Mouse (Mus musculus) embryo, embryonic 10.5 days (tissue): Measurements from ENCODE around the gene Bhmt2.

ENCODE experiments used
- DNase-seq: peaks from one replicate; pipeline ENCODE4 v3.0.0-alpha.2; 2015; ENCODE audit warnings: low spot score

Bhmt2 gene

GRCm38 (mm10) chr13:93674131-93674561 lies at the start of gene Bhmt2, which contains the start of gene Dmgdh:
Gene Bhmt2, minus strand, starts transcription at chr13:93674302.
Gene Dmgdh, plus strand, starts transcription at chr13:93674433.
- no peak for DNase-seq

DNA sequence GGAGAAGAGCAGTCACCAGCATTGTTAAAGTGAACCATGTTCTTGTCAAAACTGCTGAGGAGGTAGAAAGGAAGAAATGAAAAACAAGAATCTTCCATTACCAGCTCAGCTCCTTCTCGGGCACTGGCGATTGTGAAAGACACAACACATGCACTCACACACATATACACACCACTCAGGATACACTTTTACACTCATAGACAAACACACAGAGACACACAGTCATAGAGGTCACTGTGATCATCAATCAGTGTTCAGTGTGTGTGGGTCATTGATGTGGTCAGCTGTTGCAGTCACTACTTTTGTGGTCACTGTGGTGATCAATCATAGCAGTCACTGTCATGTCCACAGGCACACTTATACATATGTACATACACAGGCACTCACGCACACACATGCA lies 49.4 kb upstream of the Bhmt2 start:
- no peak for DNase-seq

GRCm38 (mm10) chr13:93721916-93722315 lies 47.8 kb upstream of the Bhmt2 start:
- DNase-seq, result no peak

GRCm38 (mm10) chr13:93718948-93719347 lies 44.8 kb upstream of the Bhmt2 start:
- DNase-seq, result peak; percentile 88

- DNase-seq, result peak; percentile 50
Observed at GRCm38 (mm10) chr13:93717113-93717512, 43.0 kb upstream of the Bhmt2 start.

GRCm38 (mm10) chr13:93713826-93714225 lies 39.7 kb upstream of the Bhmt2 start:
- no peak for DNase-seq

DNA sequence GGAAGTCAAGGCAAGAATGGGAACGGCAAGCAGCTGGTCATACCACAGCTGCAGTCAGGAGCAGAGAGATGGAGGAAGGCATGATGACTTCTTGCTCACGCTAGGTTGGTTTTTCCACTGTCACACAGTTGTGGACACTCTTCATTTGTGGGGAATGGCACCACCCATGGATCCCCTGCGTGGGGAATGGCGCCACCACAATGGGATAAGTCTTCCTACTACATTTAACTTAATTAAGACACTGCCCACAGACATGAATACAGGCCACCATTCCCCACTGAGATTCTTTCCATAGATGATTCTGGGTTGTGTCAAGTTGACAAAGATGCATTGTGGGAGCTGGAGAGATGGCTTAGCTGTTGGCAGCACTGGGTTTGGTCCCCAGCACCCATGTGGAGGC lies 38.3 kb upstream of the Bhmt2 start:
- no peak for DNase-seq

DNA sequence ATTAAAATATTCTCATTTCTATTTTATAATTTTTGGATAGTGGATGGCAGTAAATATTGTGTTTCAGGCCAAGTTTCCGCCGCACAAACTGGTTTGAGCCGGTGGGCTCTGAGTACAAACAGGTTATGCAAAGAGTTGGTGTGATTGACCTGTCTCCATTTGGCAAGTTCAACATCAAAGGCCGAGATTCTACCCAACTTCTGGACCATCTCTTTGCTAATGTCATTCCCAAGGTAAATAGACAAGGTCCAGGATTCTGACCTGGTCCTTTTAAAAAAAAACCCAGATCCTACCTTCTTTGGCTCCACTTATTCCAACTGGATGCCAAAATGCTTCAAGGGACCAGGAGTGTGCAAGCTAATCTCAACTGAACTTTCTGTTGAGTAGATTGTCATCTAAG lies 37.1 kb upstream of the Bhmt2 start:
- DNase-seq, result no peak

DNA sequence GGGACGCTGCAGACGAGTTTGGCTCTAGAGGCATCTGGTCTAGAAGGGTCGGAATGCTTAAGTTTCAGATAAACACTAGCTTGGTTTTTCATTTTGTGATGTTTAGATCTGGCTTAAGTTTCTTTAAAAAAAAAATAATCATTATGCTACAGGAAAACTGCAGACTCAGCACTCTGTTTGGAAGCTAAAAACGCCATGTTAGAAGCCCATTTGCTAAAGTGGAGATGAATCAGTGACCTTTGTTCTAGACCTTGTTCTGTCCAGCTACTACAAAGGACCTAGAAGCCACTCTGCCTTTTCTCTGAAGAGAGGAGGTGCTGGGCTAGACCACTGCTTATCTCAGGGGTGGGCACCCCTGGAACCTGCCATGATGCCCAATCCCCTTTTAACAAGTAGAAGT lies 36.2 kb upstream of the Bhmt2 start:
- DNase-seq, result no peak

DNA sequence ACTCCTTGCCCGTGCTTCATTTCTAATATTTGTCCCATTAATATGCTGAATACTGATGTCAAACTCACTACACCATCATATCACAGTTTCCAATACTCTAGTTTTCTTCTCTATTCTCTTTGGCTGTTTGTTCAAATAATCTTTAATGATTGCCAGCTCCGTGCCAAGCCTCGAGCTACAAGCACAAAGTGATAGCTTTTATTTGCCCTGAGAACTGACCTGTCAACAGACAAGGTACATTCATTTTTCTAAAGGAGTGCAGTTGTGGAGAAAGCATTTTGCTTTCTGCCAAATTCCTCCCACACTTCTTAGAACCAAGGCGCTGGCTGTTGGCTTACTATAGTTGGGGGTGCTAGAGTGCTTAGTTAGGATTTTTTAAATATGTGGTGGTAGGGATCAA lies 33.2 kb upstream of the Bhmt2 start:
- no peak for DNase-seq

DNA sequence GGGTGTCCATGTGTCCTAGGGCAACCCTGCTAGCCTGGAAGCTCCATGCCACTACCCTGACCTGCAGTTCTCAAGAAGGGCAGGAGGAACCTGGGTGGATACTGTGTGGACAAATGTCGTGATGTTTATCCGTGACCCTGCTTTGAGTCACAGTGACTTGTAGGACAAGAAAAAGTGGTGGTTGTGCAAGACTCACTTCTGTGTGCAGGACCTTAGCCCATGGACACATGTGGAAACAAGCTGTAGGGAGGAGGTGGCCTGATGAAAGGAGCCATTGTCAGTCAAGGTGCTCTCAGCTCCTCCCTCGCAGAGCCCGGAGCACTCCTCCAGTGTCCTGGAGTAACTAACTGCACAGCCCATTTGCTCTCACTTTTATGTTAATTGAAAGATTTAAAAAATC lies 31.6 kb upstream of the Bhmt2 start:
- no peak for DNase-seq

DNA sequence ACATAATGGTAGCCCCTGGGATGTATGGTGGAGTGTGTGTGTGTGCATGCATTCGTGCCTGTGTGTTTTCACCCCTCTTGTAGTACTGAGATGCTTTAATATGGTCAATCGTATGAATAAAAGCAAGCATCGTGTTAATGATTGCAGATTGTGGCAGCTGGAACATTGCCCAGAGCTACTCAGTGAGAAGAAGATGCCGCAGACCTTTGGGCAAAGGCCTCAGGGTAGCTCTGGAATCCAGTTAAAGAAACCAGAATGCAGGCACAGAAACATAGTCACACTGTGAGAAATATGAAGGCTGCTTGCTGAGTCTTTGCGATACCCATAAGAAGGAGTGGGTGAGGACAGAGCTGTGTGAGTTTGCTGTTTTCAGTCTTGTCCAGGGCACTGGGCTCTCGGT lies 24.8 kb upstream of the Bhmt2 start:
- DNase-seq, result no peak

DNA sequence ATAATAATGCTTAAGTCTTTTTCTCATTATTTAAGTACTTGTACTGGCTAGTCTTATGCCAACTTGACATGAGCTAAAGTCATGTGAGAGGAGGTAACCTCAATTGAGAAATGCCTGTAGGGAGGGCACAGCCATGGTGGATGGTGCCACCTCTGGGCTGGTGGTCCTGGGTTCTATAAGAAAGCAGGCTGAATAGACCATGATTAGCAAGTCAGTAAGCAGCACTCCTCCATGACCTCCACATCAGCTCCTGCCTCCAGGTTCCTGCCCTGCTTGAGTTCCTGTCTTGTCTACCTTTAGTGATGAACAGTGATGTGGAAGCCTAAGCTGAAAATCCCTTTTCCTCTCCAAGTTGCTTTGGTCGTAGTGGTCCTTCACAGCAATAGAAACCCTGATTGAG lies 16.7 kb upstream of the Bhmt2 start:
- DNase-seq, result no peak

DNA sequence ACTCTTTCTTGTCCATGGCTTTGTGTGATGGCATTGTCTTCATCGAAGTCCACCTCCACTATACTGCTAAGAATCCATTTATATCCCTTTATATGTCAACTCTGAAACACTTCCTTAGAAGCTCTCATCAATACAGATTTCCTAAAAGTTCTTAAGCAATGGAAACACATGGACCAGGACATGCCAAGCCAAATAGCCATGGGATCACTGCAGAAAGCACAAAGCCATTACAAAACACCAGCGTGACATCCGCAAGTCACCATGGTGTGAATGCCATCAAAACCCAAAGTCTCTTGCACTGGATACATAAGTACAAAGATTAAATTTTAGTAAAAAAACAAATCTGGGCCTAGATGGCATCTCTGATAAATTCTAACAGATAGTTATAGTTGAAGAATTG lies 15.5 kb upstream of the Bhmt2 start:
- no peak for DNase-seq

GRCm38 (mm10) chr13:93687321-93687720 lies 13.2 kb upstream of the Bhmt2 start:
- peak; percentile 55 for DNase-seq

- no peak for DNase-seq
Observed at GRCm38 (mm10) chr13:93685226-93685625, 11.1 kb upstream of the Bhmt2 start.

DNA sequence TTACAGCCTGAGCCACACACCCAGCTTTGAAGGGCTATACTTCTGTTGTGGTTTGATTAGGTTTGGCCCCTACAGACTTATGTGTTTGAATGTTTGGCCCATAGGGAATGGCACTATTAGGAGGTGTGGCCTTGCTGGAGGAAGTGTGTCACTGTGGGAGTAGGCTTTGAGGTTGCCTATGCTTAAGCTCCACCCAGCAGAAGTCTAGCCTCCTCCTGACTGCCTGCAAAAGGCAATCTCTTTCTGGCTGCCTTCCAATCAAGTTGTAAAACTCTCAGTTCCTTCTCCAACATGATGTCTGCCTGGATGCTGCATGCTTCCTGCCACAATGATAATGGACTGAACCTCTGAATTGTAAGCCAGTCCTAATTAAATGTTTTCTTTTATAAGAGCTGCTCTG lies 9.2 kb upstream of the Bhmt2 start:
- DNase-seq, result no peak

DNA sequence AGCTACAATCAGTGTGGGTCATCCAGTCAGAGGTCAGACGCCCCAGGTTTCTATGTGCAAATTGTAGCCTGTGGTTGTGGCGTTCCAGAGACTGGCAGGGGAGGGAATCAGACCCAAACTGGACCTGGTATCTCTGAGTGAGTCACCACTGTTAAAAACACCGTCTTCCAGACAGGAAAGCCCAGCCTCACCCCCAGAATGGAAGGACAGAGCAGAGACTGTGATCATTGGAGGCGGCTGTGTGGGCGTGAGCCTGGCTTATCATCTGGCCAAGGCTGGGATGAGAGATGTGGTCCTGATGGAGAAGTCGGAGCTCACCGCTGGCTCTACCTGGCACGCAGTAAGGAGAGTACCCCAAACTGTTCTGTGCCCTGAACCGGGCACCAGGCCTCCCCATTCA lies 2.8 kb upstream of the Bhmt2 start:
- DNase-seq, result no peak

GRCm38 (mm10) chr13:93673296-93673695 lies 806 bp downstream of the Bhmt2 start:
- DNase-seq, result no peak

GRCm38 (mm10) chr13:93672371-93672770 lies 1.7 kb downstream of the Bhmt2 start:
- DNase-seq, result no peak

GRCm38 (mm10) chr13:93667586-93667985 lies 6.5 kb downstream of the Bhmt2 start:
- DNase-seq, result no peak

GRCm38 (mm10) chr13:93657941-93658340 lies 16.2 kb downstream of the Bhmt2 start:
- peak; percentile 2 for DNase-seq

GRCm38 (mm10) chr13:93653382-93653781 lies 20.7 kb downstream of the Bhmt2 start:
- DNase-seq, result no peak

GRCm38 (mm10) chr13:93648387-93649130 lies 25.5 kb downstream of the Bhmt2 start:
- no peak for DNase-seq
